Mouse (Mus musculus) kidney, postnatal 4 days (tissue): ENCODE measurements around the gene Gm10135.
"Not testable (repeated sequence)": the region's sequence is repeated elsewhere in the genome, so short reads cannot be mapped to it uniquely, and the experiment has no call there.

ENCODE experiments used
- DNase-seq, 2 experiments: peaks; one replicate each; pipeline ENCODE4 v3.0.0; 2021; ENCODE audit warnings: mixed read lengths in 2 of 2

Gm10135 gene

DNA sequence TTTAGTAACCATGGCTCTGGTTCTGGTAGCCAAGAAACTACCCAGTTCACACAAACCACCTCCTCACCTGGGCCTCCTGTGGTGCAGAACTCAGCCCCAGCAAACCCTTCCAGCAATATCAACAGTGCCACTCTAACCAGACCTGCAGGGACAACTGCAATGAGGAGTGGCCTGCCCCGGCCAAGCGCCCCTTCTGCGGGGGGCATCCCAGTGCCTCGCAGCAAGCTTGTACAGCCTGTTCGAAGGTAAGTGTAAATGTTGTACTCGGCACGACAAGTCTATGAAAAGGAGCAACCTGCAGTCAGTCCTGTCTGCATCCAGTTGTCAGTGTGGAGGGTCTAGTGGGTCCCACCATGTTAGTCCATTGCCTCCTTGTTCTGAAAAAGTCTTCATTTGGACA is at the start of gene Gm10135:
Gm10135 (minus strand) TSS at position 101 of the 400 bp plus-strand sequence.
- DNase-seq, result no peak

- no peak for DNase-seq
Measured at GRCm38 (mm10) chr5:73023801-73024200, 49.3 kb upstream of the Gm10135 start.

DNA sequence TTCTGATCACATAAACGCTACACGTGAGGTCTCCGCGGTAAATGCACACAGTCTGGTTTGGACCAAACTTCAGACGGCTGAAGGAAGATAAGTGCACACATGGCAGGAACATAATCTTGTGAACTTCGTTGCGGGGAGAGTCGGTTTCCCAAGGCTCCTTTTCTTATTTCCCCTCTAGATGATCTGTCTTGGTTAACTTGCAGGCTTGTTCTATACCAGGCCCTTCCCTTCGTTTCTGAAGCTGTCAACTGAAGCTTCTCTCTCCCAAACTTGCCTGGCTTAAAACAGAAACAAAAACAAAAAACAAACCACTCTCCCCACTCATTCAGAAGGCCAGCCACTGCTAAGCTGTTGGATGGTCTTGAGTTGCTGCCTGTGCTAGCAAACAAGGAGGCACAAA is 40.2 kb upstream of the Gm10135 start:
- peak in 1 of 2 experiments; percentile 15 for DNase-seq

GRCm38 (mm10) chr5:73013611-73014287 is 39.2 kb upstream of the Gm10135 start:
- DNase-seq, result peak; percentile 16 to 41

DNA sequence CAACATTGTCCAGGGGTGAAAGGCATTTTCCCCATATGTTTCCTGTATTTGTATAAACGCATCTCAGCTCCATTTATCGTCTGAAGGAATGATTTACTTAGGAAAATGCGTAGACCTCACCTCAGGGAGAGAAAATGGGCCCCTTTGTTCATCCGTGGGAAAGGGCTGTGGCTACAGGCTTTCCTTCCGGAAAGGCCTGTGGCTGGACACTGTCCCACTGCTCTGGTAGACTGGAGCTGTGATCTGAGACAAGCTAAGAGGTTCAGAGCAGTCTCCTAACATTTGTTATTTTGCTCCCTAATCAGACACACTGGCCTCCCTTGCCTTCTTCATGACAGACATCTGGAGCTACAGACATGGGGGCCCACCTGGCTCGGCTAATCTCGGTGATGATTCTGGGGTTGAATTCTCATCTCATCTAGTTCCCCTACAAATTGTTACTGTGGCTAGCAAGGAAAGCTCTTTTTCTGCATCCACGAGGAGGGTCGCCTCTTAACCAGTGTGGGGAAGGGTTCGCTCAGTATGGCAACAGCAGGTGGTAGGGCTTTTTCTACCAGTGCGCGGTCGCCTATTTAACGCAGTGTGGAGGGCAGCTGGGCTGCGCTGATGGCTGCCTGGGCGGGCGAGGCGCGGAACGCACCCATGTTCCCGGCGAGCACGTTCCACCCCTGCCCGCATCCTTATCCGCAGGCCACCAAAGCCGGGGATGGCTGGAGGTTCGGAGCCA is 38.5 kb upstream of the Gm10135 start:
- DNase-seq, result not testable (repeated sequence)

GRCm38 (mm10) chr5:73011806-73012205 is 37.3 kb upstream of the Gm10135 start:
- DNase-seq, result not testable (repeated sequence)

GRCm38 (mm10) chr5:73008230-73008629 is 33.7 kb upstream of the Gm10135 start:
- DNase-seq, result not testable (repeated sequence)

DNA sequence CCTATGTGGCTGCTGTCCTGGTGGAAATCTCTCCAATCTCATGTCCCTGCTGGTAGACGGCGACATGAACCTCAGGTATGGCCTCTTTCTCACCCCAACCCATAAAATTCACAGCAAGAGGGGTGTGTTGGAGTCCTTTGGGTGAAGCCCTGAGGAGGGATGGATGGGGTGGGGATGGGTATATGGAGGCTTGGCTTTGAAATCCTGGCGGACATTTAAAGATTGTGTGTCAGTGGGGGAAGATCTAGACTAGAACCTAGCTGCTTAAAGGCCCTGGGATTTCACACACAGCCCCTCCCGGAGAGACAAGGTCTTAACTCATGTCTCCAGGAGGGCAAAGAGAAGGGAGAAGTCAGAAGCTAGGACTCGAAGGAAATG is 33.1 kb upstream of the Gm10135 start:
- no peak for DNase-seq

DNA sequence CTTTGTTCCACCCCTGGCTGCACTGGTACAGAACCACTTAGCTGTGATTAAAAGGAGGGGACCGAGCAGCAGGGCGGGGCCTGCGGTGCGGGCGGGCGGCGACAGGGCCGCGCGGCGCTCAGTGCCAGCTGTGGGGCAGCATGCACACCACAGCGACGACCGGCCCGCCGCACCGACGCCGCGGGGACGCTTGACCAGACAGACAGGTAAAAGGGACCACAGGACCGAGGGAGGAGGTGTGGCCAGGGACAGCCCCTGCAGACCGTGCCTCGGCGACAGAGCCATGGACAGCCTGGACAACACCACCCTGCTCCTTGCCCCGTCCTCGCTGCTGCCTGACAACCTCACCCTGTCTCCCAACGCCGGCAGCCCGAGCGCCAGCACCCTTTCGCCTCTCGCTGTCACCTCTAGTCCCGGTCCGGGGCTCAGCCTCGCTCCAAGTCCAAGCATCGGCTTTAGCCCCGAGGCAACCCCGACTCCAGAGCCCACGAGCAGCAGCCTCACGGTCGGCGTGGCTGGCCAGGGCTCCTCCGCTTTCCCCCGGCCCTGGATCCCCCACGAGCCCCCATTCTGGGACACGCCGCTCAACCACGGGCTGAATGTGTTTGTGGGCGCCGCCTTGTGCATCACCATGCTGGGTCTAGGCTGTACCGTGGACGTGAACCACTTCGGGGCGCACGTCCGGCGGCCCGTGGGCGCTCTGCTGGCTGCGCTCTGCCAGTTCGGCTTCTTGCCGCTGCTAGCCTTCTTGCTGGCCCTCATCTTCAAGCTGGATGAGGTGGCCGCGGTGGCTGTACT is 32.5 kb upstream of the Gm10135 start, which contains the start of gene Slc10a4:
Slc10a4 (plus strand) TSS at position 100 of the 798 bp plus-strand sequence.
- peak; percentile 42 to 54 for DNase-seq

- DNase-seq, result no peak
Measured at GRCm38 (mm10) chr5:73004046-73004445, 29.5 kb upstream of the Gm10135 start.

DNA sequence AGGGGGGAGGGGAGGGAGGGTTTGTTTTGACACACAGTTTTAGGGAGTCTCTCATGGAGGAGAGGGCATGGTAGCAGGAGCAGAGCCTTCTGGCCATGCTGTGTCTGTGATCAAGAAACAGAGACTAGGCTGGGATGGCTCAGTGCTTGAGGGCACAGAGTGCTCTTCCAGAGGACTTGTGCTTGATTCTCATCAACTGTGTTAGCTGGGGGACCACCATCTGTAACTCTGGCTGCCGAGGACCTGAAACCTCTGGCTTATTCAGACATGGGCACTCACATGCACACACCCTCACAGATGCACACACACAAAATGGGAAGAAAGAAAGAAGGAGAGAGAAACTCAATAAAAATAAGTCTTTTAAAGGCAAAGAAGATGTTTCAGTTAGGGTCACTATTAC is 24.0 kb upstream of the Gm10135 start:
- DNase-seq, result not testable (repeated sequence)

- peak; percentile 20 to 38 for DNase-seq
Measured at GRCm38 (mm10) chr5:72995379-72995778, 20.9 kb upstream of the Gm10135 start.

DNA sequence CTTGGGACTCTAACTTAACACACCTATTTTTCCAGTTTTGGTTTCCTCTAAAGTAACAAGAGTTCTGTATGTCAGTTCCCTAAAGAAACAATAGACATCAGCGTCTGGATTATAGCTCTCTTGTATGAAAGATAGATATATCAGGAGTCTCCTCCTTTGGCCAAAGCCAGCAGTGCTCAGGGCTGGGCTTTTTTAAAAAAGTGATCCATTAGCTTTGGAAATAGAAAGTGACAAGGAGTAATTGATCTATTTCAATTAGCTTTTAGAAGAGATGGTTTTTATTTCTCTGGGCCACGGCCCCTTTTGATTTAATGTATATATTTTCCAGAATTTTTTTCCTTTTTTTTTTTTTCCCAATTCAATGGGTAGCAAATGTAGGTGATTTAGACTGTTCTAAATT is 20.4 kb upstream of the Gm10135 start:
- DNase-seq, result no peak

GRCm38 (mm10) chr5:72994424-72994823 is 19.9 kb upstream of the Gm10135 start:
- no peak for DNase-seq

DNA sequence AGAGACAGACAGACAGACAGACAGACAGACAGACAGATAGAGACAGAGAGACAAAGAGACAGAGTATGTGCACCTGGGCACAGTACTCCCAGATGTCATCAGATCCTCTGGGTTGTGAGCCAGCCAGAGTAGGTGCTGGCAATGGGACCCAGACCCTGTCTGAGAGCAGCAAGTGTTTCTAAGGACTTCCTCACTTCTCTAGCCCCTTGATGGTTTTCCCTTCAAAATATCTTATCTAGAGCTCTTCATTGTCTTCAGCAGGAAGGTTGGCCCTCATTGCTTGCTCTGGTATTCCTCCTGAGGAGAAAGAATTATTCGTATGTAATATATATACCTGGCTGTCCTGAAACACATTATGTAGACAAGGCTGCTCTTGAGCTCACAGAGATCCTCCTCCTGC is 18.0 kb upstream of the Gm10135 start:
- DNase-seq, result no peak

- DNase-seq, result no peak
Measured at GRCm38 (mm10) chr5:72989756-72990155, 15.3 kb upstream of the Gm10135 start.

GRCm38 (mm10) chr5:72987786-72988185 is 13.3 kb upstream of the Gm10135 start:
- DNase-seq, result no peak

GRCm38 (mm10) chr5:72984091-72984490 is 9.6 kb upstream of the Gm10135 start:
- DNase-seq, result peak in 1 of 2 experiments; percentile 11

DNA sequence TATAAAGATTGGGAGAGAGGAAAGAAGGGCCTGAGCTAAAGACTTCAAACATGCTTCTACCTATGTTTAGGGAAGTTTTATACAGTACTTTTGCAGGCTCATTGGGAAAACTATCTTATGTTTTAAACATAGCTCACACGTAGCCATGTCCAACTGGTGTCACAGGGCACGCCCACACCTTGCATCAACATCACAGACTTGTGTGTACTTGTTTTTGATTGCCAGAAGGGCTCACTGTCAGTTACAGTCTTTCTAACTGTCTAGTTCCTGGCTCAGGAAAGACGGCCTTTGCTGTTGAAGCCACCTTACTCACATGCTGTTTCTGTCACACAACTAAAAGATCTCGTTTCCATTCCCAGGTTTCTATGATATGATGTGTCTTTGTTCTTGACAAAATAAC is 2.0 kb upstream of the Gm10135 start:
- DNase-seq, result no peak

DNA sequence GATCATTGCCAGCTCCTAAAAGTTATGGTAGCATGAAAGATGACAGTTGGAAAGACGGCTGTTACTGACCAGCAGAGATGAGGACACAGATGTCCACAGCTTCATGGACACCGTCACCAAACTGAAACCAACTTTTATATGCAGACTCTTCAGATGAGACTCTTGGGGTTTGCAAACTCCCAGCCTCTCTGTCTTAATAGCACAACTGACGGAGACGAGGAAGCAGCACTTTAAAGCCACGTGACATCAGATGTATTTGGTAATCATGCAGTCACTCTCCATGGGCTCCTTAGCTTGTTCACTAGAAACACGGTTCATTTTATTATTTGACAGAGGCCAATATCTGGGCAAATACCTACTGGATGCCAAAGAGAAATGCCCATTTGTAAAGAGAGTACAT is 1.5 kb upstream of the Gm10135 start:
- no peak for DNase-seq

DNA sequence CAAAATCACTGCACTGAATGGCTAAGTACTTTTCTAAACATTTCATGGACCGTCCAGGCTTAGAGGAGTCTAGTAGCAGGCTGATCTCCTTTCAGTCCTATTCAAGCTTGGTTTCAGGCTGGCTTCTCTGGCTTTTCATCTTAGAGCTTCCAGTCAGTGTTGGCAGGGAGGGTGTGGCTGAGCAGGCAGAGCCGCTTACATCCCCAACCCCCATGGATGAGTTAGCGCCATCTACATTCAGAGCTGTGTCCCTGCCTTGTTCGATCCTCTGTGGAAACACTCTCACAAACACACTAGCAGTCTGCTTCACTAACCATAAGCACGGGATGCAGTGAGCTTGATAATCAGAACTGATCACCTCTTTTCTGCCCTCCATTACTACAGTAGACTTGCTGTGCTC is 1.6 kb downstream of the Gm10135 start:
- DNase-seq, result no peak

DNA sequence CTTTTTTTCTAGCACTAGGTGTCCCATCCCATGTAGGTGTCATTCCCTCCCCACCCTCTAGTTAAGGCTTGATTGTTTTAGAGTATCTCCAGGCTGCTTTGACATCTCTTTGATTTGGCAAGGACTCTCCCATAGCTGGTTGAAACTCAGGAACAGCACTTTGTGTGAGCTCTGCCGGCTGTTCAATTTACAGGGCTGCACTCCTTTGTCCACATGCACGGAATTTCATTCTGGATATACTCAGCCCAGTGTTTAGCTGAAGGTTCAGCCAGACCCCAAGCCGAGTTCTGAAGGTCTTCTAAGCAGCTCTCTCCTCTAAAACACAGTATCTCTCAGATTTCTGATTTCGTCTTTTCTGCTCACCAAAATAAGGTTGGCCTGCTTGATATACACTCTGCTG is 2.1 kb downstream of the Gm10135 start:
- DNase-seq, result no peak

GRCm38 (mm10) chr5:72965706-72966105 is 8.8 kb downstream of the Gm10135 start:
- no peak for DNase-seq

GRCm38 (mm10) chr5:72960096-72960495 is 14.4 kb downstream of the Gm10135 start:
- no peak for DNase-seq
